Mouse (Mus musculus): Measurements from ENCODE around the gene Phb2. TPM values are rescaled to one million over a fixed set of nuclear protein-coding genes. Genes with fewer than 3 reads are reported as not detected.

Gene Phb2
- polyA plus RNA-seq (2012; rRNA removed): 47.6 and 50.5 TPM in 2 replicates

GRCm38 (mm10) chr6:124711824-124712782 lies at the start of gene Phb2, which contains the start of gene Emg1:
Gene Phb2, plus strand, starts transcription at chr6:124712336.
Gene Emg1, minus strand, starts transcription at chr6:124712178.
- TF ChIP-seq POLR2A (IDR thresholded peaks at IDR 0.05; ENCODE audit: control insufficient read depth, low read depth, low read length) (peak; percentile 81), CTCF (IDR thresholded peaks at IDR 0.05; ENCODE audit: control insufficient read depth, insufficient read depth, insufficient replicate concordance, low read depth, low read length) (no peak)
- H3K36me3 ChIP-seq (ENCODE audit: control insufficient read depth, insufficient read depth, low read length): no peaks in the 10 kb centered on the region; the same call in 1 of the 2 replicates
- H3K4me1 ChIP-seq (ENCODE audit: control insufficient read depth, insufficient read depth, low read length): peaks cover 11% of the 10 kb centered on the region
- peak within 1 kb of the TSS; percentile 100 for H3K4me3 ChIP-seq (ENCODE audit: control insufficient read depth, low read depth, low read length)
- H3K27me3 ChIP-seq (ENCODE audit: control insufficient read depth, insufficient read depth, low read length): no peaks in the 10 kb centered on the region
- H3K27ac ChIP-seq (ENCODE audit: control insufficient read depth, insufficient read depth, low read depth, low read length): peak within 1 kb of the TSS; percentile 91

- peak within 1 kb of the TSS; percentile 91 for H3K27ac ChIP-seq (ENCODE audit: control insufficient read depth, insufficient read depth, low read depth, low read length)
- H3K4me1 ChIP-seq (ENCODE audit: control insufficient read depth, insufficient read depth, low read length): 0 out of 2 replicates have a peak, but pooled peaks cover 2% of the 10 kb centered on the region
- TF ChIP-seq CTCF (IDR thresholded peaks at IDR 0.05; ENCODE audit: control insufficient read depth, insufficient read depth, insufficient replicate concordance, low read depth, low read length): peak; percentile 60
- TF ChIP-seq POLR2A (IDR thresholded peaks at IDR 0.05; ENCODE audit: control insufficient read depth, low read depth, low read length): no peak
- H3K36me3 ChIP-seq (ENCODE audit: control insufficient read depth, insufficient read depth, low read length): no peaks in the 10 kb centered on the region; the same call in 1 of the 2 replicates
- no peaks in the 10 kb centered on the region for H3K27me3 ChIP-seq (ENCODE audit: control insufficient read depth, insufficient read depth, low read length)
- peak within 1 kb of the TSS; percentile 98 for H3K4me3 ChIP-seq (ENCODE audit: control insufficient read depth, low read depth, low read length)
These were observed 49.4 kb upstream of the Phb2 start, which contains the start of gene Lpcat3 for GRCm38 (mm10) chr6:124662477-124663423. Gene Lpcat3, plus strand, starts transcription at chr6:124663027.

GRCm38 (mm10) chr6:124663424-124663795 lies 48.7 kb upstream of the Phb2 start:
- no peaks in the 10 kb centered on the region for H3K27me3 ChIP-seq (ENCODE audit: control insufficient read depth, insufficient read depth, low read length)
- TF ChIP-seq POLR2A (IDR thresholded peaks at IDR 0.05; ENCODE audit: control insufficient read depth, low read depth, low read length) (no peak), CTCF (IDR thresholded peaks at IDR 0.05; ENCODE audit: control insufficient read depth, insufficient read depth, insufficient replicate concordance, low read depth, low read length) (no peak)
- peak overlapping the region; percentile 91 for H3K27ac ChIP-seq (ENCODE audit: control insufficient read depth, insufficient read depth, low read depth, low read length)
- no peaks in the 10 kb centered on the region; the same call in 1 of the 2 replicates for H3K36me3 ChIP-seq (ENCODE audit: control insufficient read depth, insufficient read depth, low read length)
- H3K4me1 ChIP-seq (ENCODE audit: control insufficient read depth, insufficient read depth, low read length): 0 out of 2 replicates have a peak, but pooled peaks cover 2% of the 10 kb centered on the region
- H3K4me3 ChIP-seq (ENCODE audit: control insufficient read depth, low read depth, low read length): peak overlapping the region; percentile 98

- TF ChIP-seq POLR2A (IDR thresholded peaks at IDR 0.05; ENCODE audit: control insufficient read depth, low read depth, low read length) (no peak), CTCF (IDR thresholded peaks at IDR 0.05; ENCODE audit: control insufficient read depth, insufficient read depth, insufficient replicate concordance, low read depth, low read length) (no peak)
- no peak overlapping the region for H3K27ac ChIP-seq (ENCODE audit: control insufficient read depth, insufficient read depth, low read depth, low read length)
- H3K4me3 ChIP-seq (ENCODE audit: control insufficient read depth, low read depth, low read length): peak overlapping the region; percentile 39; the same call in 1 of the 2 replicates
- 0 out of 2 replicates have a peak, but pooled peaks cover 2% of the 10 kb centered on the region for H3K4me1 ChIP-seq (ENCODE audit: control insufficient read depth, insufficient read depth, low read length)
- no peaks in the 10 kb centered on the region for H3K27me3 ChIP-seq (ENCODE audit: control insufficient read depth, insufficient read depth, low read length)
- no peaks in the 10 kb centered on the region; the same call in 1 of the 2 replicates for H3K36me3 ChIP-seq (ENCODE audit: control insufficient read depth, insufficient read depth, low read length)
These were observed 47.9 kb upstream of the Phb2 start for GRCm38 (mm10) chr6:124664256-124664655.

GRCm38 (mm10) chr6:124665011-124665410 lies 47.1 kb upstream of the Phb2 start:
- H3K36me3 ChIP-seq (ENCODE audit: control insufficient read depth, insufficient read depth, low read length): no peaks in the 10 kb centered on the region; the same call in 1 of the 2 replicates
- no peak overlapping the region for H3K4me3 ChIP-seq (ENCODE audit: control insufficient read depth, low read depth, low read length)
- no peak overlapping the region for H3K27ac ChIP-seq (ENCODE audit: control insufficient read depth, insufficient read depth, low read depth, low read length)
- no peaks in the 10 kb centered on the region for H3K27me3 ChIP-seq (ENCODE audit: control insufficient read depth, insufficient read depth, low read length)
- TF ChIP-seq POLR2A (IDR thresholded peaks at IDR 0.05; ENCODE audit: control insufficient read depth, low read depth, low read length) (no peak), CTCF (IDR thresholded peaks at IDR 0.05; ENCODE audit: control insufficient read depth, insufficient read depth, insufficient replicate concordance, low read depth, low read length) (no peak)
- H3K4me1 ChIP-seq (ENCODE audit: control insufficient read depth, insufficient read depth, low read length): 0 out of 2 replicates have a peak, but pooled peaks cover 2% of the 10 kb centered on the region

- no peaks in the 10 kb centered on the region for H3K4me1 ChIP-seq (ENCODE audit: control insufficient read depth, insufficient read depth, low read length)
- TF ChIP-seq CTCF (IDR thresholded peaks at IDR 0.05; ENCODE audit: control insufficient read depth, insufficient read depth, insufficient replicate concordance, low read depth, low read length): no peak
- TF ChIP-seq POLR2A (IDR thresholded peaks at IDR 0.05; ENCODE audit: control insufficient read depth, low read depth, low read length): no peak
- no peak overlapping the region for H3K27ac ChIP-seq (ENCODE audit: control insufficient read depth, insufficient read depth, low read depth, low read length)
- no peaks in the 10 kb centered on the region for H3K27me3 ChIP-seq (ENCODE audit: control insufficient read depth, insufficient read depth, low read length)
- H3K4me3 ChIP-seq (ENCODE audit: control insufficient read depth, low read depth, low read length): no peak overlapping the region
- H3K36me3 ChIP-seq (ENCODE audit: control insufficient read depth, insufficient read depth, low read length): no peaks in the 10 kb centered on the region; the same call in 1 of the 2 replicates
These were observed 42.8 kb upstream of the Phb2 start for GRCm38 (mm10) chr6:124669234-124669859.
